Mouse (Mus musculus) adrenal gland, adult 8-10 months (tissue): Measurements from ENCODE around the gene Wfikkn1. TPM values are rescaled to one million over a fixed set of nuclear protein-coding genes. Genes with fewer than 3 reads are reported as not detected.

Experiments
- DNase-seq: peaks from one replicate; pipeline ENCODE4 v3.0.0; 2022
- microRNA-seq, 2 experiments: library from miRNA; unstranded; fragments of <30 nt; microRNA quantifications; one replicate each; pipeline ENCODE4 v1.2.0; 2022
- total RNA-seq, 4 experiments: library from RNA; stranded (reverse); gene quantifications; 2 replicates each; pipeline ENCODE4 v1.2.4; 2022

Wfikkn1 gene
- total RNA-seq, 4 experiments from 2014 or later: 1.6 to 2.9 (median 2.0) TPM

- DNase-seq: peak; percentile 59
Measured at GRCm38 (mm10) chr17:25836397-25837075, 44.1 kb downstream of the Wfikkn1 start.

- no peak for DNase-seq
Measured at GRCm38 (mm10) chr17:25835816-25836215, 44.8 kb downstream of the Wfikkn1 start.

- DNase-seq: no peak
Measured at GRCm38 (mm10) chr17:25835301-25835700, 45.4 kb downstream of the Wfikkn1 start.

GRCm38 (mm10) chr17:25834595-25835222 lies 45.9 kb downstream of the Wfikkn1 start:
- DNase-seq: no peak

- no peak for DNase-seq
Measured at GRCm38 (mm10) chr17:25833961-25834594, 46.6 kb downstream of the Wfikkn1 start.

GRCm38 (mm10) chr17:25833291-25833663 lies 47.4 kb downstream of the Wfikkn1 start, which contains the start of gene Stub1:
TSS of gene Stub1 (minus strand) at chr17:25833404.
- DNase-seq: peak; percentile 96

- DNase-seq: peak; percentile 99
Measured at GRCm38 (mm10) chr17:25832436-25833290, 48.0 kb downstream of the Wfikkn1 start.

- DNase-seq: peak; percentile 81
Measured at GRCm38 (mm10) chr17:25831451-25832281, 49.0 kb downstream of the Wfikkn1 start.

- no peak for DNase-seq
Measured at GRCm38 (mm10) chr17:25830806-25831431, 49.7 kb downstream of the Wfikkn1 start.

- DNase-seq: no peak
Measured at GRCm38 (mm10) chr17:25830200-25830753, 50.4 kb downstream of the Wfikkn1 start.

GRCm38 (mm10) chr17:25829558-25830017 lies 51.1 kb downstream of the Wfikkn1 start:
- DNase-seq: no peak

- DNase-seq: peak; percentile 72
Measured at GRCm38 (mm10) chr17:25828712-25829557, 51.7 kb downstream of the Wfikkn1 start, which contains the start of gene Jmjd8. TSS of gene Jmjd8 (plus strand) at chr17:25828867.

- DNase-seq: no peak
Measured at GRCm38 (mm10) chr17:25828223-25828594, 52.4 kb downstream of the Wfikkn1 start.

Small RNAs within 50 kb of the gene (microRNA-seq; reads per million reads assigned to microRNA genes)
- gene Mir3082: 0.67 to 1.6 reads per million in 2 experiments

Other genes starting within 250 kb of the Wfikkn1 start
- 1 to 10 TPM in 1 of 4 experiments, under 1 TPM in 1, not detected in 2; 0.74 to 2.9 TPM for gene Gng13, start 163.7 kb downstream of the Wfikkn1 start, total RNA-seq
- gene Chtf18, start 153.4 kb downstream of the Wfikkn1 start, total RNA-seq: 1 to 10 TPM; 1.2 to 4.9 (median 2.6) TPM
- 10 to 100 TPM; 17.8 to 23.5 (median 20.4) TPM for gene Rpusd1, start 153.2 kb downstream of the Wfikkn1 start, total RNA-seq
- gene Mslnl, start 144.8 kb downstream of the Wfikkn1 start, total RNA-seq: under 1 TPM; 0.09 to 0.52 (median 0.30) TPM
- 1 to 10 TPM; 4.8 to 7.1 (median 6.0) TPM for gene Msln, start 126.5 kb downstream of the Wfikkn1 start, total RNA-seq
- gene Narfl, start 107.1 kb downstream of the Wfikkn1 start, total RNA-seq: 10 to 100 TPM; 34.8 to 45.2 (median 40.1) TPM
- 10 to 100 TPM; 21.4 to 67.2 (median 55.9) TPM for gene Haghl, start 95.2 kb downstream of the Wfikkn1 start, total RNA-seq
- under 1 TPM in 1 of 4 experiments, not detected in 3; 0.15 TPM for gene Ccdc78, start 94.3 kb downstream of the Wfikkn1 start, total RNA-seq
- gene Fam173a, start 88.0 kb downstream of the Wfikkn1 start, total RNA-seq: 100 to 1,000 TPM in 3 of 4 experiments, 10 to 100 TPM in 1; 91.1 to 131 (median 117) TPM
- not detected for gene AC134908.4, start 85.2 kb downstream of the Wfikkn1 start, total RNA-seq
- gene Metrn, start 83.7 kb downstream of the Wfikkn1 start, total RNA-seq: 10 to 100 TPM; 31.4 to 45.8 (median 39.3) TPM
- gene Fbxl16, start 71.8 kb downstream of the Wfikkn1 start, total RNA-seq: 10 to 100 TPM; 37.9 to 62.9 (median 43.0) TPM
- gene Wdr24, start 57.2 kb downstream of the Wfikkn1 start, total RNA-seq: 10 to 100 TPM; 21.9 to 28.0 (median 24.5) TPM
- gene Jmjd8, start 52.0 kb downstream of the Wfikkn1 start, total RNA-seq: 100 to 1,000 TPM; 104 to 137 (median 119) TPM
- gene Stub1, start 47.5 kb downstream of the Wfikkn1 start, total RNA-seq: 100 to 1,000 TPM; 184 to 246 (median 214) TPM
- gene Rhbdl1, start 43.6 kb downstream of the Wfikkn1 start, total RNA-seq: 10 to 100 TPM; 14.7 to 79.0 (median 33.0) TPM
- gene Gm20683, start 39.1 kb downstream of the Wfikkn1 start, total RNA-seq: 10 to 100 TPM in 3 of 4 experiments, 1 to 10 TPM in 1; 7.3 to 36.4 (median 20.8) TPM
- 100 to 1,000 TPM in 3 of 4 experiments, 10 to 100 TPM in 1; 89.3 to 155 (median 139) TPM for gene Rhot2, start 36.0 kb downstream of the Wfikkn1 start, total RNA-seq
- 10 to 100 TPM; 14.7 to 41.8 (median 22.9) TPM for gene Wdr90, start 19.4 kb downstream of the Wfikkn1 start, total RNA-seq
- 100 to 1,000 TPM; 264 to 492 (median 338) TPM for gene Mcrip2, start 12.1 kb downstream of the Wfikkn1 start, total RNA-seq
- gene Mettl26, start 5.8 kb downstream of the Wfikkn1 start, total RNA-seq: 100 to 1,000 TPM; 113 to 215 (median 150) TPM
- gene Rab40c, start 38.9 kb upstream of the Wfikkn1 start, total RNA-seq: 10 to 100 TPM; 33.9 to 65.0 (median 36.3) TPM
- gene Pigq, start 64.1 kb upstream of the Wfikkn1 start, total RNA-seq: 100 to 1,000 TPM; 101 to 126 (median 111) TPM
- not detected for gene Nhlrc4, start 64.1 kb upstream of the Wfikkn1 start, total RNA-seq
- not detected for gene A930017K11Rik, start 71.7 kb upstream of the Wfikkn1 start, total RNA-seq
- 10 to 100 TPM; 20.1 to 34.6 (median 24.9) TPM for gene Capn15, start 104.9 kb upstream of the Wfikkn1 start, total RNA-seq
- gene Rab11fip3, start 188.7 kb upstream of the Wfikkn1 start, total RNA-seq: 10 to 100 TPM; 22.7 to 37.2 (median 29.9) TPM
- 10 to 100 TPM; 23.0 to 26.8 (median 24.2) TPM for gene Decr2, start 209.5 kb upstream of the Wfikkn1 start, total RNA-seq
- gene Nme4, start 214.7 kb upstream of the Wfikkn1 start, total RNA-seq: 10 to 100 TPM in 1 of 4 experiments, 1 to 10 TPM in 3; 2.1 to 10.4 (median 6.0) TPM
- 10 to 100 TPM in 3 of 4 experiments, 1 to 10 TPM in 1; 7.8 to 14.9 (median 12.0) TPM for gene Tmem8, start 232.4 kb upstream of the Wfikkn1 start, total RNA-seq
- 10 to 100 TPM; 96.1 to 98.0 (median 96.8) TPM for gene Mrpl28, start 242.6 kb upstream of the Wfikkn1 start, total RNA-seq